Mouse (Mus musculus) ES-CJ7 (cell line): ENCODE results near the gene 1700011M02Rik.
A peak's percentile ranks its signal among the peaks of the same experiment; 100 is the strongest.
"Not testable (repeated sequence)": the region's sequence is repeated elsewhere in the genome, so short reads cannot be mapped to it uniquely, and the experiment has no call there.

ENCODE experiments used
- DNase-seq: peaks from one replicate; pipeline ENCODE4 v3.0.0; 2011; ENCODE audit warnings: low read depth, low spot score

1700011M02Rik gene

DNA sequence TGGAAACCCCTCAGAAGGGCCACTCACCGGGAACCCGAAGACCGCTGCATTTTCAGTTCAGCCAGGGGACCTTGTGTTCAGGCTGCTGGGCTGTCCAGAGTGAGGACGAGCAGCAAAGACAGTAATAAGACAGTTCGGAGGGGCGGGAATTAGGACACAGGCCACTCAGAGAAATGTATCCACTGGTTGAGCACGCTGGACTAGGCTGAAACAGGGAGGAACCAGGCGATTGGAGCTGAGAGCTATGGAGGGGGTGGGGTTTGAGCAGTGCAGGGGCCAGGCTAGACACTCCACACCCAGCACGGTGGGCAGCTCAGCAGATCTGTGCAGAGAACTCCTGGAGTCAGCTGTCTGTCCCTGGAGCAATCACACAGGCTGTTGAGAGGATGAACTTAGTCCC, at the start of gene 1700011M02Rik, which contains the start of gene Dmrtc1a:
TSS of gene 1700011M02Rik (plus strand) at position 319 of the 400 bp plus-strand sequence.
TSS of gene Dmrtc1a (minus strand) at position 101 of the 400 bp plus-strand sequence.
- not testable (repeated sequence) for DNase-seq

DNA sequence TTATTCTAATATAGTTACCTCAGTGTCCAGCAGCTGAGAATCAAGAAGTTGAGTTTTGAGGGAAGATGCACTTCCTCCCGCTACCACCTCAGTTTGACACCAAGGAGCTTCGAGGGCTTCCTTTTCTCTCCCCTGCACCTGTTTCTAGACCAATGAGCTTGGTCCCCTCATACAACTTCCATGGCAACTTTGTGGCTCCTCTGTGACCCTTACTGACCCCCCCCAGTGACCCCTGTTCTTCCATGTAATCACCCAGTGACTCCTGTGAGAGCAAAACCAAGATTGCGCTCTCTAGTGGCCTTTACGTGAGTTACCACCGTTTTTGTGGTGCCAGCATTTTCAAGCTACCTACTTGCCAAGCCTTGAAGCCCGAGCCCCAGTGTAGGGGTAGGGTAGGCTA, 40.8 kb upstream of the 1700011M02Rik start, which contains the start of gene 1700031F05Rik:
TSS of gene 1700031F05Rik (minus strand) at position 101 of the 400 bp plus-strand sequence.
- DNase-seq = peak; percentile 2

DNA sequence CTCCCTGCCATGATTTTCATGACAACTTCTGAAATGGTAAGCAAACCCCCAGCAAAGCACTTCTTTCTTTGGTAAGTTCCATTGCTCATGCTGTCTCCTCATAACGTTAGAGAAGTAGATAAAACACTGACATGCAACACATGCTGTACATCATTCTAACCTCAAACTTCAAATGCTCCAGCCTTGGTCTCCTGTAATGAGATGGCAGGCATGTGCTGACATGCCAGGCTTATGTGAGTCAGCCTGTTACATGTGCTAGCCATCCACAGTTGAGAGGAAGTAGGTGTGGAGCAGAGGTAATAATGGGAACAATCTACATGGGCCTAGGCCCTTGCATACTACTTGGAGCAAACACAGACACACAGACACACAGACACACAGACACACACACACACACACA, 6.1 kb downstream of the 1700011M02Rik start:
- DNase-seq = not testable (repeated sequence)

DNA sequence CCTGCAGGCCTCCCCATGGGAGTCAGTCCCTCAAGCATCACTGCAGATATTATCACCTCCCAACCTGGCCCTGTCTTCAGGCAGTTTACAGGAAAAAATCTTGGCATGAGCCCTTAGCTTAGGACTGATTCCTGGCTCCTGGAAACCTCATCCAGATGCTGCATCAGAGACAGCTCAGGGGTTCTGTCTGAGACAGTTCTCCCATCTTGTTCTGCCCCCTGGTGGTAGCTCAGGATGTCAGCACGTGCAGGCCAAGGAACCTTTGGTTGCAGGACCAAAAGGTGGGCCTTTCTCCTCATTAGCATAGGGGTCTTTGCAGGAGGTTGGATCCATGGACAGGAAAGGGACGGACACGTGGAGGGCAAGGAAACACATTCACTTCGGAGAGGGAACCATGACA, 18.0 kb downstream of the 1700011M02Rik start:
- peak; percentile 12 for DNase-seq

DNA sequence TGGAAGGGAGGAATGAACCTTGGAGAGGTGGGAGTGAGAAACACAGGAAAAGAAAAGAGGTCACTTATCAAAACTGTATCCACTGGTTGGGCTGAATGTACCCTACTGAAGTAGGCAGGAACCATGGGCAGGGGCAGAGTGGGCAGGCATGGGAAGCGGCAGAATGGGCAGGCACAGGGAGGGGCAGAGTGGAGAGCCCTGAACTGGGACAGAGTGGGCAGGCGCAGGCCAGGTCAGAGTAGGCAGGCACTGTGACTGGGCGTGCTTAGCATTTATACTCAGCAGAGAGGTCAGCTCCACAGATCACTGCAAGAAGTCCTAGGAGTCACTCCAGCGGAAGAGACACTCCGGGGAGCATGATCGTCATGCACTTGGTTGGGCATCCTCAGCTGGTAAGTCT, 19.4 kb downstream of the 1700011M02Rik start, which contains the start of gene 1700018G05Rik:
TSS of gene 1700018G05Rik (plus strand) at position 301 of the 400 bp plus-strand sequence.
- not testable (repeated sequence) for DNase-seq

DNA sequence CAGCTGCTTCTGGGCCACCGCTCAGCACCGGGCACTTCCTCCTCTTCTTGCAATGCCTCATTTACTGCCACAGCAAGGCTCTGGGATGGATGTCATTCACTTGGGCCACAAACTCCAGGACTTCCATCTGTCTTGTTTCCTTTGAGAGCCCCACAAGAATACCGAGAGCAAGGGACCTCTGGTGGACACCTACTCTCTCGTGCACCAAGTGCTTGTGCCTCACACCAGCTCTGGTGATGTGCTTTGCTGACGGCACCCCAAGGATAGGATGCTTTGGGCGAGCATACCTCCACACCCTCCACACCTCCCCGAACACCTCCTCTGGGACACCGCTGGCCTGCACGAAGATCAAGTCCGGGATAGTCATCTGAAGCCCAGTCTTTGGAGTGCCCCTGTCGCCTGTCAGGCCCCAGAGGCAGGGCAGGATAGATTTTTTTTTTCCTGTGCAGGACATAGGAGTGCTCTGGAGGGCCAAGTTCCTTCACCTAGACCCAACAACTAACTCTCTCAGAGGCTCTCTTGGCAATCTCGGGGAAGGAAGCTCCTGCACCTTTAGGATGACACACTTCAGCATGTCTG, 24.4 kb downstream of the 1700011M02Rik start:
- DNase-seq = no peak

DNA sequence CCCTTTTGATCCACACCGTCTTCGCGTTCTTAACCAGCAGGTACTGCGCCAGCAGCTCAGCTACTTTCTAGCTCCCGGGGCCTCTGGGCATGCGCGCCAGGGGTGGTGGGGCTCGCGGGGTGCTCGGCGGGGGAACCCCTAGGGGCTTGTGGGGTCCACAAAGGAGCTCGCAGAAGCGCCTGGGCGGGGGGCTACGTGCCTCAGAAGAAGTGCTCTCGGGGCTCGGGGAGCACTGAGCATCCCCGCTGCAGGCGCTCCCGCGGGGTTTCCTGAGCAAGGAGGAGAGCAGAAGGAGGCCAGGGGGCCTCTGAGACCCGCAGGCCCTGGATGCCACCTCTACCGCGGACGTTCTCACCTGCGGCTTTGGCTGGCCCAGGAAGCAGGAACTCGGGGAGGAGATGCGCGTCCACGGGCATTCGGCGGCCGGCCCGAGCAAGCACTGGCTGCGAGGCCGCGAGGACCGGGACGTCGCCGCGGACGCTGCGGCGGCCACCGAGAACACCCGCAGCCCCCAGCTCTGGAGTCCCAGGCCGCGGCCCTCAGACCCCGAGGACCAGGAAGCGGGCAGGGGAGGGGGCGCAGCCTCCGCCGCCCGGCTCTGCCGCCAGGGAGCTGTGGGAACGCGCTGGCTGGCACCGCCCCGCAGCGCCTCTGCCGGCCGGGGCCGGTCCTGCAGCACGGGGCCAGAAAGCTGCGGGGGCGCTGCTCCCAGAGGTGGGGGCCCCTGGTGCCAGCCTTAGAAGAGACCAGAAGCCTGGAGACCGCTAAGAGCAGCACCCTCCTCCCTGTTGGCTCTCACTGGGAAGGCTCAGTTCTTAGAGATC, 25.1 kb downstream of the 1700011M02Rik start:
- DNase-seq = peak; percentile 5

DNA sequence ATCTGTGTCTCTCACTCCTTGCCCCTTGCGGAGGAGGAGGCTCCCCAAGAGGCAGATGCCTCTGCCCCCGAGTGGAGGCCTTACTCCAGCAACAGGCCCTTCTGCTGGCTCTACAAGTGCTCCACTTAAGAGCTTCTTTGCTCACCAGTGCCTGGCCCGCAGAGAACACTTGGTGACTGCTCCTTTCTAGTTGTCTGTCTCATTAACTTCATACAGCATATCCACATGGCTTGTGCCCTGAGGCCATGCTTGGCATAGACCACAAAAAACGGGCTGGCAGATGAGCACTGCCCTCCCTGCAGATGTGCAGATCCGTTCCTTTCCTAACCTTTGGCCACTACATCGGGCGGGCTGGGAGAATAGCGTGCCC, 25.7 kb downstream of the 1700011M02Rik start:
- peak; percentile 4 for DNase-seq

DNA sequence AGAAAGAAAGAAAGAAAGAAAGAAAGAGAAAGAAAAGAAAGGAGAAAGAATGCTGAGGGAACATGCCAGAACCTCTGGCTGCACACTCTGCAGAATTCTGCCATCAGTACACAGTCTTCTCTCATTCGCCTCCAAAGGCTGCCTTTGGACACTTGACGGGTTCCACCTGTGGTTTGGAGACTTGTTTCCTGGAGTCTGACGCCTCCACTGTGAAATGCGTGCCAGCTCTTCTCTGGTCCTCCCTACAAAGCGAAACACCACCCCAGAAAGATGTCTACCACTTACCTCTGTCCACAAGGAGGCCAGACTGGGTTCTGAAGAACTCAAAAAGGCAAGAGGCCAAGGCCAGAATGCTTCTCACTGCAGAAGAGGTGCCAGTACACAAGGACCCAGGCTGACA, 28.0 kb downstream of the 1700011M02Rik start:
- DNase-seq = no peak

DNA sequence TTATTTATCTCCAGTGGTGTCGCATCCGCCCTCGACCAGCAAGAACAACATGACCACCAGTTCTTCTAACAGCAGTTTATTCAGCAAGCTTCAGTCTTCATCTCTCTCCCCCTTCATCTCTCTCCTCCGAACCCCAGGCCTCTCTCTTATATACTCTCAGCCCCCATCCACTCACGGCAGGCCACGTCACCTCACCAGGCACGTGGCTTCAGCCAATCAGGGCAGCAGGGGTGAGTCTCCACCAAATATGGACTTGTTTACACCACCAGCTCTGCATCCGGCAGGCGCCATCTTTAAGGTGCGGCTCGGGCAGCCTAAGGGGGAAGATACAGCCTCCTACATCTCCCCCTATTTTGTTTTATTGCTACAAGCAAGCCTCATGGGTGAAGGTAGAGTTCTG, 41.4 kb downstream of the 1700011M02Rik start:
- DNase-seq = not testable (repeated sequence)

DNA sequence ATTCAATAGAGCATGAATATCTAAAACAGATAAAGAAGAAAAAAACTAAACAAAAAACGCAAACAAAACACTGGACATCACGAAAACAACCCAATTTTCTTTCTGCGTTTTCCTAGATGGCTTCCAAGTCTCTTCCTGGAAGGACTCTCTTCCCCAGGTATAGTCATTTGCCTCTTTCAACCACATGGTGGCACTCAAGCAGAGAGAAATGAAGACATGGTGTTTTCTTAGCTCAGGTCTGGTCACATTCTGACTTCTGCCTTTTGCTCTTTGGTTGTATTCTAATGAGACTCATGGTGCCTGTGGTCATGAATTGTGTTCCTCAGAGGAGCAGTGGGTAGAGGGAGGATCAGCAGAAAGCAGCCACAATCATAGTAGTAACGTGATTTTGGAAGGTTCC, 50.2 kb downstream of the 1700011M02Rik start:
- DNase-seq = peak; percentile 31
